Mouse (Mus musculus) forebrain, embryonic 10.5 days (tissue): ENCODE measurements around the gene D430041D05Rik. TPM values are rescaled to one million over a fixed set of nuclear protein-coding genes. Genes with fewer than 3 reads are reported as not detected.

ENCODE experiments used
- DNase-seq: peaks from one replicate; pipeline ENCODE4 v3.0.0-alpha.2; 2017; ENCODE audit warnings: low spot score; ENCODE audit errors: extremely low spot score
- H3K27ac ChIP-seq: fragments of 300-500 bp; sonication (generic); 2 replicates; pipeline ENCODE4 v1.5.1; 2016; ENCODE audit warnings: mild to moderate bottlenecking
- H3K27me3 ChIP-seq: fragments of 300-500 bp; sonication (generic); 2 replicates; pipeline ENCODE4 v1.6.1; 2016; ENCODE audit warnings: mild to moderate bottlenecking; ENCODE audit not compliant: poor library complexity, severe bottlenecking
- H3K36me3 ChIP-seq: fragments of 300-500 bp; sonication (generic); replicated peaks from 2 replicates; pipeline ENCODE4 v1.6.1; 2016; ENCODE audit warnings: mild to moderate bottlenecking, moderate library complexity
- H3K4me1 ChIP-seq: fragments of 300-500 bp; sonication (generic); 2 replicates; pipeline ENCODE4 v1.6.1; 2016
- H3K4me3 ChIP-seq: fragments of 300-500 bp; sonication (generic); 2 replicates; pipeline ENCODE4 v1.5.1; 2016; ENCODE audit warnings: mild to moderate bottlenecking, moderate library complexity
- H3K9me3 ChIP-seq: fragments of 300-500 bp; sonication (generic); 2 replicates; pipeline ENCODE4 v1.6.1; 2016; ENCODE audit warnings: mild to moderate bottlenecking, moderate library complexity
- WGBS: fragments of 180-500 bp; shearing (Covaris S2); methylation state at CpG from one replicate; pipeline ENCODE4 v1.1.7; 2016; 5-methylcytosine and 5-hydroxymethylcytosine counted together
- polyA plus RNA-seq: library from polyadenylated mRNA; unstranded; fragments of >200 nt; fragmentation: Nextera tagmentation; extraction: Ambion mirVana; gene quantifications from 2 replicates; pipeline ENCODE4 v1.2.1, GENCODE M21; 2016

D430041D05Rik gene
- polyA plus RNA-seq, 1 experiment from 2014 or later, result 1.1 TPM

DNA sequence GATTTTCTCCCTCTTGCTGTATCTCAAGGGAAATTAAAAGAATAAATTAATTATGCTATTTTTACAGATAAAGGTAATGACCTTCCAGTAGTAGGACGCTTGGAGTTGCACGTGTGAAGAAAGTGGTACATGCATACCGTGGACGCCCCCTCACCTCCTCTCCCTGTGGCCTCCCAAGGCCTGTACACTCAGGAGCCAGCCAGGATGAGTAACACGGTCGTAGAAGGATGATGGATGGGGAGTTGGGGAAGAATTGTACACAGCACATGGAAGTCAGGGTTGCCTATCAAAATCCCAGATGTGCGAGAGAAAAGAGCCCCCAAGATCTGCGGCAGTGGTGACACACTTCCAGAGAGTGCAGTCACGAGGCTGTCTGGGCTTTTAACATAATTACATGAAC is 14.9 kb downstream of the D430041D05Rik start:
- WGBS, result 90% methylated on average over 9 of the region's 9 CpGs
- peaks cover 14% of the 10 kb centered on the region for H3K4me1 ChIP-seq
- no peaks in the 10 kb centered on the region for H3K9me3 ChIP-seq
- no peaks in the 10 kb centered on the region for H3K36me3 ChIP-seq
- no peak overlapping the region for H3K27ac ChIP-seq
- no peak for DNase-seq
- no peak overlapping the region for H3K4me3 ChIP-seq
- no peaks in the 10 kb centered on the region for H3K27me3 ChIP-seq

DNA sequence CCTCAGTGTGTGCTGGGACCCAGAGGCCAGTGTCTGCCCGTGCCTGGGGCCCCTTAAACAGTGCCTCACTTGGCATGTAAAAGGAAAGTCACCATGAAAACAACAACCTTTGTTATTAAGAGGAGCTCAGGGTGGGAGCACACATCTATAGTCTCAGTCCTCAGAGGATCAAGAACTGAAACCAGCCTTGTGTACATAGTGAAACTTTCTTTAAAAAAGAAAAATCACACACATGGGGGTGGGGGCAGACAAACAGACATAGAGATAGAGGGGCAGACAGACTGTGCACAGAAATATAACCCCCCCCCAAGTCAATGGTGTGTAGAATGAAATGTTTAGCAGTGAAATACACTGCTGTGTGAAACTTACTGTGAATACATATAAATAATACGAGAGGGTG is 16.0 kb downstream of the D430041D05Rik start:
- no peaks in the 10 kb centered on the region for H3K36me3 ChIP-seq

DNA sequence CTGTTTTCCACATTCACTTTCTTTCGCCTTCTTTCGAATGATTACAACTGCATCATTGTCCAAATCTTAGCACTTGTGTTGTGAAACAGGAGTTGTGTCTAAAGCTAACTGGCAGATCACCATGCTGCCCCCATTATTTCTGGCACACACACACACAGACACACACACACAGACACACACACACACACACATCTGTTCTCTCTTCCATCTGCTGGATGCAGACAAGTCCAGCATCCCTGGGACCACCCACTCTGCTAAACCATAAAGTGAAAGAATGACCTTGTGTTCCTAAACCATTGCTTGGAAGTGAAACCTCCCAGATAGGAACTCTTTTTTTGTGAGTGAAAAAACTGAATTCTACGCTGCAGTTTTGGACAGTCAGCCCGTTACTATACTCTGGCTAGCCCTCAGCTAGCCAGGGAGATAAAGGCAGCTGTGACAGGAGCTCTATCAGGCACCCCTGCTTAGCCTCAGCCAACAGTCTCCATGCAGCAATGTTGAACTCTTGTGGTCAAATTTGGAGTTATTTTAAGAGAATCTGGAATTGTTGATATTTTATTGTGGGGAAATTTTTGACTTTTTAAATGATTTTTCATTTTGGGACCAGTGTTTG is 18.0 kb downstream of the D430041D05Rik start:
- DNase-seq, result no peak
- H3K27me3 ChIP-seq, result no peaks in the 10 kb centered on the region
- 90% methylated on average over 4 of the region's 4 CpGs for WGBS
- no peak overlapping the region for H3K4me3 ChIP-seq
- H3K4me1 ChIP-seq, result peaks cover 14% of the 10 kb centered on the region
- no peak overlapping the region for H3K27ac ChIP-seq
- H3K9me3 ChIP-seq, result no peaks in the 10 kb centered on the region
- no peaks in the 10 kb centered on the region for H3K36me3 ChIP-seq

More for the DNA sequence above, 16.0 kb downstream of the D430041D05Rik start:
- DNase-seq, result no peak
- H3K27me3 ChIP-seq, result no peaks in the 10 kb centered on the region
- 64% methylated on average over 2 of the region's 2 CpGs for WGBS
- H3K9me3 ChIP-seq, result no peaks in the 10 kb centered on the region
- H3K27ac ChIP-seq, result 0 out of 2 replicates have a peak overlapping the region, but pooled peaks have one; percentile 4
- no peak overlapping the region for H3K4me3 ChIP-seq
- peaks cover 14% of the 10 kb centered on the region for H3K4me1 ChIP-seq

DNA sequence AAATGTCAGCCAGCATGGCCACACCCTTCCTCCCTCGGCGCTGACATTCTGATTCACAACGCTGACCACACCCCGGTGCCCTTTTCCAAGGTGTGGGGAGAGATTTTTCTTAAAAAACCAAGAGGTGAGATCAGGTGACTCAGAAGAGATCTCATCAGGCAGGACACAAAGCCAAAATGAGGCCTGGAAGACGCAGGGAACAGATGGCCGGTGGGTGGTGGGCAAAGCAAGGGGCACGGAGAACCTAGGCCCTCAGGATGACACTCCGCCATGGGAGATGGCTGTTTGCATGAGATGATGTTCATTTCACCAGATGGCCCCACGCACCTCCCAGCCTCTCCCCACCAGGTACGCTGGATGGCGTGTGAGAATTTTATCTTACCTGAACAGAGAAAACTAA is 21.6 kb downstream of the D430041D05Rik start:
- DNase-seq, result no peak
- WGBS, result 93% methylated on average over 11 of the region's 11 CpGs
- H3K27ac ChIP-seq, result no peak overlapping the region

DNA sequence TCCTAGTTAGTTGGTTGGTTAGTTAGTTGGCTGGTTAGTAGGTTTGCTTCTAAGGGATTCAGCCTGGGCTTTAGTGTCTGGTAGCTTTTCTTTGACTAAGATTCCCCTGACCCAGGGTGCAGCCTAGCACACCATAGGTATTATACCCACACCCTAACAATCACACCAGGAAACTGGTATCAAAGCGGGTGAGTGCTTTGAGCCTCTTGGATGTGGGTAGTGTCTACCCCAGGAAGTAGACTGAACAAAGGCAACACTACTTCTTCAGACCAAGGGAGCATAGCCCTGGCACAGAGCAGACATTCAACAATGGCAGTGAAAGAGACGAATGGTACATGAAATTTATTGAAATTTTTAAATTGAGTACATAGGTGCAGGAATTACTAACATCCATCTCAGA is 24.9 kb downstream of the D430041D05Rik start:
- 92% methylated on average over 2 of the region's 2 CpGs for WGBS
- H3K27ac ChIP-seq, result no peak overlapping the region
- no peak overlapping the region for H3K4me3 ChIP-seq

More for the DNA sequence above, 21.6 kb downstream of the D430041D05Rik start:
- Histone ChIP-seq H3K9me3 (no peaks in the 10 kb centered on the region), H3K4me1 (0 out of 2 replicates have a peak, but pooled peaks cover 5% of the 10 kb centered on the region), H3K4me3 (no peak overlapping the region), H3K36me3 (no peaks in the 10 kb centered on the region), H3K27me3 (no peaks in the 10 kb centered on the region)

DNA sequence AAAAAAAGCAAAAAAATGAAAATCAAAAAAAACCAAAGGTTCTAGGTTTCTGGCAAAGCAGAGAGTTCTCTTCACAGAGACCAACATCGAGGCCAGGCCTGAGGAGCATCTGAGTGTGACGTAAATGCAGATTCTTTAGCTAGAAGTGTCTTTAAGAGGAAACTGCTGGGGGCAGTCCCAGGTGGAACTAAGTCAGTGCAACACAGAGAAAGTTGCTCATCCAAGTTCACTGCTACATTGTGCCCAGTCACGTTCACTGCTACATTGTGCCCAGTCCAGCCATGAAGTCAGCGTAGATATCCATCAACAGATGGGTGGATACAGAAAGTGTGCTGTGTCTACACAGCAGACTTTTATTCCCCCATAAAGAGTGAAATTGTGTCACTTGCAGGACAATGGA is 27.2 kb downstream of the D430041D05Rik start:
- H3K4me1 ChIP-seq, result peaks cover 12% of the 10 kb centered on the region
- DNase-seq, result no peak
- peaks cover 8% of the 10 kb centered on the region for H3K27me3 ChIP-seq
- 86% methylated on average over 4 of the region's 4 CpGs for WGBS
- H3K9me3 ChIP-seq, result no peaks in the 10 kb centered on the region
- no peak overlapping the region for H3K4me3 ChIP-seq
- no peak overlapping the region for H3K27ac ChIP-seq
- no peaks in the 10 kb centered on the region for H3K36me3 ChIP-seq

More for the DNA sequence above, 24.9 kb downstream of the D430041D05Rik start:
- Histone ChIP-seq H3K4me1 (no peaks in the 10 kb centered on the region), H3K36me3 (no peaks in the 10 kb centered on the region), H3K9me3 (no peaks in the 10 kb centered on the region), H3K27me3 (no peaks in the 10 kb centered on the region)
- no peak for DNase-seq

DNA sequence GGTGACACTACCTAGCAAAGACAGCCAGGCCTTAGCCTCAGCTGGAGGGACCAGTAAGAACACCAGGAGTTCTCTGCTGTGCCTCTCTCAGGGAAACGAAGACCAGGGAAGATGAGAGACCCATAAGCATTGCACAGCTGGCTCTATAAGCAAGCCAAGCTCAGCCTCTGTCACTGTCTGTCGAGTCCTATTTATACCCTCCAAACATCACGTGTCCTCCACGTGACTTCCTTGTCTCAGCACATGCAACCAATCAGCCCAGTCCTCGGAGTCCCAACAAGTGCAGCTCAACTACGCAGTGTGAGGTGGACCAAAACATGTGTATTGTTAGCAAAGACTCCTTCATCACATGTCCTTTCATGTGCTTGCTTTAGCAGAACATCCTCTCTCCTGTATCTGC is 28.0 kb downstream of the D430041D05Rik start:
- Histone ChIP-seq H3K4me3 (no peak overlapping the region), H3K36me3 (no peaks in the 10 kb centered on the region), H3K27ac (no peak overlapping the region), H3K27me3 (peaks cover 8% of the 10 kb centered on the region), H3K9me3 (no peaks in the 10 kb centered on the region), H3K4me1 (peaks cover 17% of the 10 kb centered on the region)
- 94% methylated on average over 6 of the region's 6 CpGs for WGBS
- no peak for DNase-seq

DNA sequence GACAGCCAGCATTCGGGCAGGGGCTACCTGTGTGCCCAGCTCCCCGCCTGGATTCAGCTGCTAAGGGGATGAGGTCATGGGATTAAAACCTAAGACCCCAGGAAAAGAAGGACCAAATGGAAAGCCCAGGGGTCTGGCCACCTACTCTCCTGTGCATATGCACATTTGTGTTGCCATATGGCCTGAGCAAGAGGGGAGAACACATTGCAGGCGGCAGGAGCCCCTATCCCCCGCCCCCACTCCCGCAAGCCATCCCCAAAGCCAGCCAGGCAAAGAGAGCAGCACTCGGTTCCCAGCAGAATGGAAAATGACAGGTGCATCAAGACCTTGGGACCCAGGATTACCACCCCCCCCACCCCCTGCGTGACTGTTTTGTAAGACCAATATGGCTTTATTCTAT is 31.5 kb downstream of the D430041D05Rik start:
- no peak for DNase-seq
- peaks cover 18% of the 10 kb centered on the region for H3K4me1 ChIP-seq
- H3K9me3 ChIP-seq, result no peaks in the 10 kb centered on the region
- no peak overlapping the region for H3K27ac ChIP-seq
- peaks cover 8% of the 10 kb centered on the region for H3K27me3 ChIP-seq
- H3K4me3 ChIP-seq, result no peak overlapping the region
- 16% methylated on average over 7 of the region's 7 CpGs for WGBS
- no peaks in the 10 kb centered on the region for H3K36me3 ChIP-seq

DNA sequence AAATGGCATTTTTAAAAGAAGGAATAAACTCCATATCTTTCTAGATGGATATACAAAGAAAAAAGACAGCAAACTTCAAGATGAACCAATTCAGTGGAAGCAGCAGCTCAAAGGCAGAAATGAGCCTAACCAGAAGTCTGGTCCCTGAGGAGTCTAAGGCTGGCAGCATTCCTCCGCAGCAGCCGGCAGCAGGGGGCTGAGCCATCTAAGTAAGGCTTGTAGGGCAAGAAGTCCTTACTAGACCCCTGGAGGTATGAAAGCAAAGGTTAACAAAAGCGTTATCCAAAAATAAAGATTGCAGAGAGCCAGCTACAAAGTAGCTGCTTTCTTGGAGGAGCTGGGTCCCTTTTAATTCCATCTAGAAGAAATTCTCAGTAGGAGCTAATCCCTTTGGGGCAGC is 32.0 kb downstream of the D430041D05Rik start:
- H3K27me3 ChIP-seq, result peaks cover 8% of the 10 kb centered on the region
- H3K36me3 ChIP-seq, result no peaks in the 10 kb centered on the region

DNA sequence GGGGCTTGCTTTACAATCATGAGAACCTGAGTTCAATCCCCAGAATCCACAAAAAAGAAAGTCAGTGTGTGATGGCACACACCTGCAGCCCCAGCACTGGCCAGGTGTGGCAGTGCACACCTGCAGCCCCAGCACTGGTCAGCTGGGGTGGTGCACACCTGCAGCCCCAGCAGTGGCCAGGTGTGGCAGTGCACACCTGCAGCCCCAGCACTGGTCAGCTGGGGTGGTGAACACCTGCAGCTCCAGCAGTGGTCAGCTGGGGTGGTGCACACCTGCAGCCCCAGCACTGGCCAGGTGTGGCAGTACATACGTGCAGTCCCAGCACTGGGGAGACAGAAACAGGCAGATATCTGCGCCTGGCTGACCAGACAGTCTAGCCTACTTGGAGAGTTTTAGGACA is 32.8 kb downstream of the D430041D05Rik start:
- Histone ChIP-seq H3K9me3 (no peaks in the 10 kb centered on the region), H3K4me3 (no peak overlapping the region), H3K36me3 (no peaks in the 10 kb centered on the region), H3K27me3 (peaks cover 8% of the 10 kb centered on the region), H3K4me1 (peaks cover 18% of the 10 kb centered on the region), H3K27ac (no peak overlapping the region)
- 59% methylated on average over 2 of the region's 2 CpGs for WGBS
- no peak for DNase-seq

More for the DNA sequence above, 32.0 kb downstream of the D430041D05Rik start:
- no peak for DNase-seq
- 9% methylated on average over 3 of the region's 3 CpGs for WGBS
- peaks cover 18% of the 10 kb centered on the region for H3K4me1 ChIP-seq
- H3K9me3 ChIP-seq, result no peaks in the 10 kb centered on the region
- no peak overlapping the region for H3K4me3 ChIP-seq
- H3K27ac ChIP-seq, result no peak overlapping the region

DNA sequence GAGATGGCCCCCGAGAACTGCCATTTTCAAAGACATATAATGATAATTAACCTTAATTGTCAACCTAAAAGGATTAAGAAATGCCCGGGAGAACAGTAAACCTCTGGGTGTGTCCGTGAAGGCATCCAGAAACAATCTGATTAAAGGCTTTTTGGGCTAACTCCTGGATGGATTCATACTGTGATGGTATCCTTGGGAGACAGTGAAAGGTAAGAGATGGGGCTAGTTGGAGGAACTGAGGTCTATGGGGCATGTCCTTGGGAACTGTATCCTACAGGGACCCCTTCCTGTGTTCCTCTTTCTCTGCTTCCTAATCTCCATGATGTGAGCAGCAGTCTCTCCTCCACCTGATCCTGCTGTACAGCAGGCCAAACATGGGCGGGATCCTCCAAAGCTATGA is 38.7 kb downstream of the D430041D05Rik start:
- H3K9me3 ChIP-seq, result no peaks in the 10 kb centered on the region
- WGBS, result 65% methylated on average over 4 of the region's 4 CpGs
- H3K27me3 ChIP-seq, result no peaks in the 10 kb centered on the region
- H3K36me3 ChIP-seq, result no peaks in the 10 kb centered on the region
- H3K27ac ChIP-seq, result no peak overlapping the region
- peaks cover 17% of the 10 kb centered on the region for H3K4me1 ChIP-seq
- no peak overlapping the region for H3K4me3 ChIP-seq
- no peak for DNase-seq

DNA sequence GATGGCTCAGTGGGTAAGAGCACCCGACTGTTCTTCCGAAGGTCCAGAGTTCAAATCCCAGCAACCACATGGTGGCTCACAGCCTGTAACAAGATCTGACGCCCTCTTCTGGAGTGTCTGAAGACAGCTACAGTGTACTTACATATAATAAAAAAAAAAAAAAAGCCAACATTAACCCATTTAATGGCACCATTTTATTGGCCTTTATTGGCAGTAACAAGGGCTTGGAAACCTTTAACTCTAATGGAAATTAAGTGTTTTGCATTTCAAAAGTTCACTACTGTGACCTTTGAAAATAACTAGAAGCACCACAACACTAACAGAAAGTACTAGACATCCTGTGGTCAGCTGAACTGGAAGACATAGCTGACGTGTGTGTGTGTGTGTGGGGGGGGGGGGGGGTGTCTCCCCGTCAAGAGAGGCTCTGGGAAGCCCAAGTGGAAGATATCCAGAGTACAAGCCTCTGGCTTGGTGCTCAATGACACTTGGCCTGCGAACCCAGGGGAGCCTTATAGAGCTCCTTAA is 39.1 kb downstream of the D430041D05Rik start:
- WGBS, result 64% methylated on average over 6 of the region's 6 CpGs

DNA sequence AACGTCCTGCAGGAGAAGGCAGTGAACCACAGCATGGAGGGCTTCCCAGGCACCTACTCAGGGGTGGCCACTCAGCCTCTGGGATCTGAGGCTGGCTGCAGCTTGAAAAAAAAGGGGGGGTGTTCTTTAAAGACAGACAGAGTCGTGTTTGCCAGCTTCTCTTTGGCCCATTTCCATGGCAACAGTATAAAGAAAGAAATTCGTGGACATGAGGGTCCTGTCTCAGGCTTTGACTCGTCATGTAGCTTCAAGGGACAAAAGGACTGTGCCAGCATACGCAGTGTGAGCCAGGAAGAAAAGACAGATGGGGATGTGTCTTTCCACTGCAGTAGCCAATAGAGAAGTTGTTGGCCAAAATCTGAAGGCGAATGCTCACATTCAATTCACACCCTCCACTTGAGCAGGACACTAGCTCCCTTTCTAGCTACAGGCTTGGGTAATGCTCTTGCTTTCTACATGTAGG is 42.9 kb downstream of the D430041D05Rik start:
- peaks cover 21% of the 10 kb centered on the region for H3K4me1 ChIP-seq
- H3K27ac ChIP-seq, result peak overlapping the region; percentile 62
- H3K27me3 ChIP-seq, result no peaks in the 10 kb centered on the region
- WGBS, result 43% methylated on average over 6 of the region's 6 CpGs
- H3K36me3 ChIP-seq, result no peaks in the 10 kb centered on the region
- DNase-seq, result peak; percentile 32
- no peaks in the 10 kb centered on the region for H3K9me3 ChIP-seq
- no peak overlapping the region for H3K4me3 ChIP-seq

More for the DNA sequence above, 39.1 kb downstream of the D430041D05Rik start:
- H3K4me3 ChIP-seq, result no peak overlapping the region
- H3K27ac ChIP-seq, result no peak overlapping the region
- DNase-seq, result no peak
- H3K27me3 ChIP-seq, result no peaks in the 10 kb centered on the region
- peaks cover 21% of the 10 kb centered on the region for H3K4me1 ChIP-seq
- H3K36me3 ChIP-seq, result no peaks in the 10 kb centered on the region
- H3K9me3 ChIP-seq, result no peaks in the 10 kb centered on the region
